Mouse (Mus musculus) E14TG2a.4 (cell line): ENCODE measurements around the gene Galnt16.

Experiments used
- CTCF ChIP-seq: conservative IDR thresholded peaks from 2 replicates; pipeline ENCODE4 v1.5.1; 2014; ENCODE audit warnings: low read length
- POU5F1 ChIP-seq: IDR thresholded peaks from 2 replicates; pipeline ENCODE4 v1.6.1; 2014; ENCODE audit warnings: low read length, borderline replicate concordance

- TF ChIP-seq CTCF, result no peak
- no peak for TF ChIP-seq POU5F1
These were observed 76.1 kb downstream of the Galnt16 start for GRCm38 (mm10) chr12:80594141-80594540.
